Mouse (Mus musculus) MN1 (cell line): Measurements from ENCODE around the gene Lpcat3.
"Not testable (repeated sequence)": the region's sequence is repeated elsewhere in the genome, so short reads cannot be mapped to it uniquely, and the experiment has no call there.

Experiments used
- DNase-seq: peaks from one replicate; pipeline ENCODE4 v3.0.0-alpha.2; 2016; ENCODE audit warnings: low spot score

The Lpcat3 gene

DNA sequence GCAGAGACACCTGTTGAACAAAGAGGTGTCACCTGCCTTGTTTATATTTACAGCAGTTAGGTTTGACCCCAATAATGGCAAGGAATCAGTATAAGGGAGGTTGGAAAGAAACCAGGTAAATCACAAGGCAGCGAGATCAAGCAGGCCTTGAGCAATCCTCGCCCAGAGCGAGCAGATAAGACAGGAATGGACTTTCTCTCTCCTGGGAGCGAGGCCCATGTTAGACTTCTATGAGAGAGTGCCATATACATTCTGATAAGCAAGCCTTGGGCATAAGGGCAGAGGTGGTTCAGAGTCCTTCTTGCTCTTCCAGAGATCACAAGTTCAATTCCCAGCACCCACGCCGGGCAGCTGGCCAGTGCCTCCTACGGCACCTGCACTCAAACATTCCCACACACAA lies 15.9 kb downstream of the Lpcat3 start:
- DNase-seq = no peak

DNA sequence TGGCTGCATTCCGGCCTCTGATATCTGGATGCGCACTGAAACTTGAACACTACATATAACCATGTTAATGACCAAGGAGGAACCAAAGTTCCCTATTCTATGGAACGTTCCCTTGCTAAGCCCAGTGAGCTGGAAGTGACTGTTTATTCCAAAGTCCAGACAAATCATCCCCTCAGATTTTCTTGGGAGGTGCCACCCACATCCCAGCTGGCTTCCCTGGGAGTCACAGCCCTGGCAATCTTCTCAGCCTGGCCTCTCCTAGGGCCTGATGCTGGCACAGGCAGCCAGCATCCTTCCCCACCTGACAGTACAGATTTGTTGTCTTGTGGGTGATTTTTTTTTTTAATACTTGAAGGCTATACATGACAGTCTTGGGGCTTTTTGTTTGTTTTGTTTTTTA lies 16.7 kb downstream of the Lpcat3 start:
- no peak for DNase-seq

DNA sequence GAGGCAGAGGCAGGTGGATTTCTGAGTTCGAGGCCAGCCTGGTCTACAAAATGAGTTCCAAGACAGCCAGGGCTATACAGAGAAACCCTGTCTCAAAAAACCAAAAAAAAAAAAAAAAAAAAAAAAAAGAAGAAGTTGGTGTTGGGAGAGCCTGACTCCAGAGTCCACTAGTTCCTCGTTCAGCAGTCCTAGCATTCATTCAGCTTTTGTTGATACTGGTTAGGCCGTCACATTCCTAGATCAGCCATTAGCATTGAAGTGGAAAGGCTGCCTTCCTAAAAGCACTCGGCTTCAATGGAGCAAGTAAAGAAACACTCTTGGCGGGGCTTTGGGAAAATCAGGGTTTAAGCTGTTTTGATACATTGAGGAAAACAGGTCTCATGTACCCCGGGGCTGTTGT lies 19.5 kb downstream of the Lpcat3 start:
- not testable (repeated sequence) for DNase-seq

DNA sequence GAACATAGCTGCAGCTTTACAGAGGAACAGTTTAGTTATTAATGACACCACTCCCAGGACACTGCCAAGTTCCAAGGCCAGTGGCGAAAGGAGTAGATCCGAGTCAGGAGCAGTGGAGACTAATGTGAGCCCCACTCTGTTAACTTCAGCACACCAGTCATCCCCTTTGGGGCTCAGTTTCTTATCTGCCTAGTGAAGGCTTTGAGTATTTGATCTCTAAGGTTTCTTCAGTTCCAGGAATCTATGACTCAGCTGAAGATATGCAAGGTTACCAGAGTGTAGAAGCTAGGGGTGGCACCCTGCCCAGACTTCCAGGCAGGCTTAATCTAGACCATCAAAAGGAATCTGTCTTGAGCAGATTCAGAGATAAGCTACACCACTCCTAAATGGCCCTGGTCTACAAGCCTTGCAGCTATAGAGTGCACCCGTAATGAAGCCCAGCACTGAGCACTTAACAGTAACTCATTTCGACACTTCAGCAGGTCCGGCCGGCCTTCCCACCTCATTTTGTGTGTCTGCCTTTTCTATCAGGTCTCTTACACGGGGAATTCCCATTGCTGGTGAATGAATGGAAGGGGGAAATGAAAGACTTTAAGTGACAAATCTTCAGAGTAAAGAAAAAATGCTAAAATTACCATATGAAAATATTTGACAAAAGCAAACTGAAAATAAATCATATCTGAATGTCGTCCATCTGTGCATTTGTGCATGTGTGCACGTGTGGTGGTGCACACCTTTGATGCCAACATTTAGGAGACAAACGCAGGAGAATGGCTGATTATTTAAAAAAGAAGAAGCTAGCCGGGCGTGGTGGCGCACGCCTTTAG lies 21.0 kb downstream of the Lpcat3 start:
- DNase-seq = peak; percentile 71

DNA sequence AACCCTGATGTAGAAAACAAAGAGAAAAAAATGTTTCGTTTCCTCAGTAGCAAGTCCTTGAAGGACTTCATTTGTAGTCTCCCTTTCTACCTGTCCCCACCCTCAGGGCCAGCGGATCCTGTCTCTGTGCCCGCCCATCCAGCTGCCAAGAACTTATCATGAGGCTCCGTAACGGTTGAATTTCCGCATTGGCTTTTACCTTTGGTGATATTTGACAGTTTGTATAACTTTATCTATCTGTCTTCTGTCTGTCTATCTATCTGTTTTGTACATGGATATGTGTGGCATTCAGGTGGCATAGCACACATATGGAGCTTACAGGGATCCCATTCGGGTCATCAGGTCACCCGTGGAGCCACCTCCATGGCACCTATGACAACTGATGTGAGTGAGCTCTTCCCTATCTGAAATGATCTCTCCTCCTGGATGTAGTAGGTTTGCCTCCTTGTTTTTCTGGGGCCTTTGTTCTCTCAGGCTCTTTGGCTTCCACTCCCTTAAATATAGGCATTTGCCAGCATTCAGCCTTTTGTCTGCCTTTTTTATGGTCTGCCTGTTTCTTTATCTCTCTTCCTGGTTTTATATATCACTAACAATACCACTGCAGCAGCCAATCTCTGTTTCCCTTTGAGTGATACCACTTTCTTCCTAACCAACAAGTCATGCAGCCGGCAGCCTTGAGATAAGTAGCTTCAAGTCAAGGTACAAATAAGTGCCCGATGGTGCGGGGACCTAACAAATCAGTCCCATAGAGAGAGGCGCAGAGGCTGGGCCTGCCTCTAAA lies 23.0 kb downstream of the Lpcat3 start:
- DNase-seq = no peak

DNA sequence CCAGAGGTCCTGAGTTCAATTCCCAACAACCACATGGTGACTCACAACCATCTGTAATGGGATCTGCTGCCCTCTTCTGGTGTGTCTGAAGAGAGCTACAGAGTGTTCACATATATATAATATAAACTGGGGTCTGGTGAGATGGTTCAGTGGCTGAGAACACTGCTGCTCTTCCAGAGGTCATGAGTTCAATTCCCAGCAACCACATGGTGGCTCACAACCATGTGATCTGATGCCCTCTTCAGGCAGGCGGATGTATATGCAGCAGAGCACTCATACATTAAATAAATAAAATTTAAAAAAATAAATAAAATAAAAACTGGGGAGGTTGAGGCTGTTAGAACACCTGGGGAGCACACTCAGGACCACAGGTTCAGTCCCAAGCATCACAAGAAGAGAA lies 23.8 kb downstream of the Lpcat3 start:
- DNase-seq = not testable (repeated sequence)

DNA sequence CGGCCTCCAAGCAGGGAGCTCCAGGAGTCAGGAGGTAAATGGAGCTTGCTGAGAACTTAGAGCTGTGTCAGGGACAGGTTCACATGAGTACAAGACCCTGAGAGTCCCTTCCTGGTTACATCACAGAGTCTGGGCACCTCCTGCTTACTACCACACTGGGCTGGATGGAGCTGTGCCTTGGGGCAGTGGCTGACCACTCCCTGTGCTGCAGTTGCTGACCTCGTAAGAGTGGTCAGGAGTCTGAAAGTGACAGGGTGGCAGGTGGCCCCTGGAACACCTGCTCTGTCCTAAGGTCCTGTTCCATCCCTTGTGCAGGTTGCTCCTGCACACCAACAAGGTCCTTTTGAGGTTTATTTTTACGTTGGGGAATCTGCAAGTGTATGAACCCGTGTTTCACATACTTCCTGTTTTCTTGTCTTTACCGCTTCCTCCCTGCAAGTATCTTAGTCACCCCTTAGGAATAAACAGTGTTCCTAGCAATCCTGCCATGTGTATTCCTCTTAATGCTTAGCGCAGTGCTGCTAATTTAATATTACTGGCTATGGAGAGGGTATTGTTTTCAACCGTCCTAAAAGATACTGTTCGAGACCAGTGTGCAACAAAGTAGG lies 25.4 kb downstream of the Lpcat3 start:
- DNase-seq = no peak

DNA sequence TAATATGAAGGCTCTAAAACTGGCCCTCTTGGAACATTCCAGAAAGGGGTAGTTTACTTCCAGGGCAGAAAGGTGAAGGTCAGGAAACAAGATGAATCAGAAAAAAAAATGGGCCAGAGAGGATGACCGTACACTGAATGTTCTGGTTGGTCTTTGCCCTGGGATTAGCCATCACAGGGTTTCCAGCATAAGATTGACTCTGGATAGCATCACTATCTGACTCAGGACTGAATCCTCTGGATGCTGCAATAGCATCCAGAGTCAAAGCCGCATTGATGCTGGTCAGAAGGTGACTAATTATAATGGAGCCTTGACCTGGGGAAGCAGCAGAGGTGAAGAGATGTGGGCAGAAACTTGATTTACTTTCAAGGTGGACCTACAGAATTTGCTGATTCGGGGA lies 26.2 kb downstream of the Lpcat3 start:
- no peak for DNase-seq

DNA sequence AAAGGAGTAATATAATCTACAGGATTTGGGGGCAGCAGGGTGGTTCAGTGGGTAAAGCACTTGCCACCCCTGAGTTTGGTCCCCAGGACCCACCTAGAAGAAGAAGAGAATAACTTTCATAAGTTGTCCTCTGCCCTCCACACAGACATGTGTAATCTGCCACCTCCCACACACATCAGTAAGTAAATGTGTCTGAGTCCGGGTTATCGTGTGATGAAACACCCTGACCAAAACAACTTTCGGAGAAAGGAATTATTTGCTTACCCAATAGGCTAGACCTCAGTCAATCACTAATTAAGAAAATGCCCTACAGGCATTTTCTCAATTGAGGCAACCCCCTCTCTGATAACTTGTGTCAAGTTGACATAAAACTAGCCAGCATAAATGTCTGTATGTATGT lies 27.7 kb downstream of the Lpcat3 start:
- no peak for DNase-seq

DNA sequence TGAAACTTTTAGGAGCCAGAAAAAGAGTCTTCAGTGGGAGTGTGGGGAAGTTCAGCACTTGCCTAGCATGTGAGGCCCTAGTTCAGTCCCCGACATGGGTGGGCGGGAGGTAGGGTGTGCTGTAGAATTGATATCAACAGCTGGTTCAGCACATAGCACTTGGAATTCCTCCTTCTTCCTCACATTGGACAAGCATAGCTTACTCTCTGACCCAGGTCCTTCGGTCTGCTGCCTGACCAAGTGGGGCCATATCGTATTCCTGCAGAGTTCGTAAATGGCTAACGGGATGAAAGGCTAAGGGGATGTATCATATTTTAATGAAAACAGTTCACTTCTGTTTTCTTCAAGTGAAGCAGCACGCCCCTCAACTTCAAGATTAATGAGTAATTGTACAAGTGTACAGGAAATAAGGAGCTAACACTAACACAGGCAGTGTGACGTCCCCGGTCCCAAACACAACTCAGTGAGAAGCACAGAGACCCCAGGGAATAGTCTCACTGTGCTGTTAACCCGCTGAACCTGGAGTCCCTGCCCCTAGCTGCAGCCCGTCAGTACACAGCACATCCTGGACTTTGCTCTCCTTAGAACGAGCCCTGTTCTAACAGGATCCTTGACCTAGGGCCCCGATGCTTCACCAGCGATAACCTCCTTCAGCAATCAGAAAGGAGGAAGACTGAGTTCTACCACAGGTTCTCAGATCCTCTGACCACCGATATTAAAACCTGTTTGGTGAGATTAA lies 30.6 kb downstream of the Lpcat3 start:
- DNase-seq = no peak

DNA sequence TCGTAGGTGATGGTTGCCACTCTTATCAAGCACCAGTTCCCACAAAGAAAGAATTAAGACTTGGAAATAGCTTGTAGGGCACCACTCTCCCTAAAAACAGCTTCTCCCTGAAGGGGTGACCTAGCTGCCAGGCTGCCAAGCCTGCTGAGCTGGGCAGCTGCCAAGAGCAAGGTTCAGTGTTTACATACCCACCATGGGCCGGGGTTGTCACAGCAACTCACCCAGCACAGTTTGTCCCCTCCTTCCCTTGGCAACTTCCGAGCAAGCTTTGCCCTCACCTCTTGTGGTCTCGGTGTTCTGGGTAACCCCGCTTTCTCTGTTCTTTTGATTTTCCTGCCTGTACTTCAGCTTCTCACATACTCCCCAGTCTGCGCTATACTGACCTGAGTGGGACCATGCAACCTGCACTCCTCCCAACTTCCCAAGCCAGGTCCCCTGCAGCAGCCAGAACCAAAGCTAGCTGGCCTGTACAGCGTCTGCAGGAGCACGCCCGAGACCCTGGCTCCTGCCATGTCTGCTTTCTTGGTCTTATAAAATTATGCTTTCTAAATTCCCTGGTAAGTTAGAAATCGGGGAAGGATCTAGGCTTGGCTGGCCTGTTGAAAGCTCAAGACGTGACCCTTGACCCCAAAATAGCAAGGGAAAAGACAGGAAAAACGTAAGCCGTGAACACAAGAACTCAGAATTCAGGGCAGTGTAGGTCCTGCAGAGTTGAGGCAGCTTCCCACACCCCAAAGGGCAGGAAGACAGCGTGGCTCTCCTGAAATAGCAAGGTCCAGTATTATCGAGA lies 31.5 kb downstream of the Lpcat3 start:
- DNase-seq = peak; percentile 76

DNA sequence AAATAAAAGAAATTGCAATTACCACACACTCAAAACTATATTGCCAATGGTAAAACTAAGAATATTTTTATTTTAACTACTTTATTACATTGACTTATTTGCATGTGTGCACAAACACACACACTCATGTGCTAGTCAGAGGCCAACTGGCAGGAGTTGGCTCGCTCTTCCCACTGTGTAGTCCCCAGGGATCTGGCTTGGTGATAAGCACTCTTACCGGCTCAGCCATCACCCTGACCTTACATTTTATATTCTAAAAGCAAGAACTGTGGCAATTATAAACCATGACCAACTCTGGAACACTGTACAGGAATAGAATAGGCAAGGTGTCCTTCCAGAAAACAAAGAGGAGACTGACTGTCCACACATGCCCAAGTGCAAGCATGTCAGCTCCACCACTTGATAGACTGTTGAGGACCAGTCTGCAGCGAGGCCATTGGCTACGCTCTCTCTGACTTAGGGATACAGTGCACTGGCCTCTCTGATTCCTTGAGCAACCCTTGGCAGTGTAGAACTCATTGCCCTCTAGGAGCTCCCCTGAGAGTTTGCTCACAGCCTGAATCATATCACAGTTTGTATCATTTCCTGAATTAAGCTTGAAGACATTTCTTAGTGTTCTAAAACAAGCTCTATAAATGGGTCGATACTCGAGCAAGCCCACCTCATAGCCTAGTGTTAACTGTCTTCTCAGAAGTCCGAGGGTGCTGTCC lies 33.8 kb downstream of the Lpcat3 start:
- peak; percentile 34 for DNase-seq

DNA sequence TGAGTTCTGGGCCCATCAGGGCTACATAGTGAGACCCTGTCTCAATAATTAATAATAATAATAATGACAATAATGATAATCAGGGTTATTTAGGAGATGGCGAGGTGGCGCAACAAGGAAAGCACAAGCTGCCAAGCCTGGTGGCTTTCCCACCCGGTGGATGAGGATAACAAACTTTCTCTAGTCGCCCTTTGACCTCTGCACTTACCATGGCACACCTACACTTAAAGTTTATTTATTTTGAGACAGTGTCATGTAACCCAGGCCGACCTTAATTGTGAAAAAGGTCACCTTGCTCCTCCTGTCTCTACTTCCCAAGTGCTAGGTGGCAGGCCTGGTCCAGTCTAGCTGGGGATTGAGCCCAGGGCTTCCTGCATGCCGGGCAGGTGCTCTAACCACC lies 35.9 kb downstream of the Lpcat3 start:
- DNase-seq = no peak

DNA sequence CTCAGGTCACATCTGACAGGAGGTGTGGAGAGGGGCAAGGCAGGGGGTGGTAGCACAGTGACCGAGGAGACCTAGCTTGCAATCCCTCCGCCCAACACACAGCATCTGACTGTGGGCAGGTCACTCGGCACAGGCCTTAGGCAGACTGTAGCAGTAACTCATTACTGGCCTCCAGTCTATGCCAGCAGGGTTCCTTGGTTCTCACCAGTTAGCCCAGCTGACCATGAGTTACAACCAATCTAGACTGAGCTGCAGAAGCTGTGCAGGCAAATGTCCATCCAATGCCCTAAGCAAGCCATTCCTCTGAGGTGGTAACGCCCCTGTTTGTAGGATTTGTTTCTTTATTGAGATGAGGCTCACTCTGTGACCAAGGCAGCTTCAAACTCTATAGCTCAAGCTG lies 36.5 kb downstream of the Lpcat3 start:
- DNase-seq = no peak

DNA sequence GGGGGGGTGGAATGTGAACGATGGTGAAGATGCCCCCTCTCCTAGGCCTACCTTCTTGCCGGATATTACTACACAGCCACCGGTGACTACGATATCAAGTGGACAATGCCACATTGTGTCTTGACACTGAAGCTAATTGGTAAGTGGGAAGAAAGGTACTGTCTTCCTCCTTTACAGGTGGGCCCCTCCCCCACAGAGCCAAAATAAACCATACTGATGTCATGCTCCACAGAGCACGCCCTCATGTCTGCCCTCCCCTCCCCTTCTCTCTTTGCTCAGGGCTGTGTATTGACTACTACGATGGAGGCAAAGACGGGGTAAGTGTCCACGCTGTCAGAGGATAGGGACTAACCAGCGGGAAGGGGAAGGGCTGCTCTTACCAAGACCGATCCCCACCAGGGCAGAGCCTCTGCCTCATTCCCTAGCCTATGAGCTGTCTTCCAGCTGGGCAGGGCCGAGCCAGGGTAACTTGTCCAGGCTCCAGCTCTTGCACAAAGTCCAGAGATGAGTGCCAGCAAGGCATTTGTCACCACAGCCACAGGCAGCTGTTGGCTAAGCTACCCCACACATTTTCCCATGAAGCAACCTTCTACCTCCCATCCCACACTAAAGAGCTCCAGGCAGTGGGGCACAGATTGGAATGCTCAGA lies 37.3 kb downstream of the Lpcat3 start:
- no peak for DNase-seq

DNA sequence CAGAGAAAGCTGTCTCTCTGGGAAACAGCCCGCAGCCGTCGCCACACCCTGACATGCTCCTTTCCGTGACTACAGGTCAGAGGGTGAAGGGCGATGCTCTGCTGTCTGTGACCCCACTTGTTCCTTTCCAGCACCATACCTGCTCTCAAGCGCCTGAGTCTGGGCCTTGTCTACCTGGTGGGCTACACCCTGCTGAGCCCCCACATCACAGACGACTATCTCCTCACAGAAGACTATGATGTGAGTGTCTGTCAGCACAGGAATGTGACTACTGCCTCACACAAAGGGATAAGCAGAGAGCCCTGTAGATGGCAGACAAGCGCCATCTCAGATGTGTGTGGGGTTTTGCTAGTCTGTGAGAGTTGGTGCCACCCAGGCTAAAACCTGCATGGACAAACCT lies 38.5 kb downstream of the Lpcat3 start:
- no peak for DNase-seq

DNA sequence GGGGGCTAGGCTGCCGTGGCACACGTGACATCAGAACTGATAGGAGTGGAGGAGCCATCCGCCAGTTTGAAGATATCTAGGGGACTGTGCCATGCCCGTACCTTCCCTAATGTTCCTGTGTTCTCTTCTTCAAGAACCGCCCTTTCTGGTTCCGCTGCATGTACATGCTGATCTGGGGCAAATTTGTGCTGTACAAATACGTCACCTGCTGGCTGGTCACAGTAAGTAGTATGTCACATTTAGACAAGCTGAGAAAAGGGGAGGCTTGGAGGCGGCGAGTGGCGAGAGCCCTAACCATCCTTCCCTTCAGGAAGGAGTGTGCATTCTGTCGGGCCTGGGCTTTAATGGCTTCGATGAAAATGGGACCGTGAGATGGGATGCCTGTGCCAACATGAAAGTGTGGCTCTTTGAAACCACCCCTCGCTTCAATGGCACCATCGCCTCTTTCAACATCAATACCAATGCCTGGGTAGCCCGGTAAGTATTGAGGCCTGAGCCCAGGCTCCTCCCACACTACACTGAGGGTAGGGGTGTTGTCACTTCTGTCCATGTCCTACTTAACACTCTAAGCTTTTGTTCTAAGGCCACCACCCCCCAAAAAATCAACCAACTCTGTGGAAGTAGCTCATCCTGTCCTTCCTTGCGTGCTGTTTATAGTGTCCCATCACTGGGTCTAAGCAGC lies 39.4 kb downstream of the Lpcat3 start:
- no peak for DNase-seq

DNA sequence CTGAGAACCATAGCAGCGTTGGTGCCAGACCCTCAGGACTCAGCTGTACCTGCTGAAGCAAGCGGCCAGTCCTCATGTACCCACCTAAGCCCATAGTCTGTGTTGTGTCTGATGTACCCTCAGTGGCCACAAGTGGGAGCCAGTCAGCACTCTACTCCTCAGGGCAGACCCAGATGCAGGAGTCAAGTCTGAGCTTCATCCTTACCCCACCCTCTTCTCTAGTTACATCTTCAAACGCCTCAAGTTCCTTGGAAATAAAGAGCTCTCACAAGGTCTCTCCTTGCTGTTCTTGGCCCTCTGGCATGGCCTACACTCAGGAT lies 39.9 kb downstream of the Lpcat3 start:
- peak; percentile 77 for DNase-seq

DNA sequence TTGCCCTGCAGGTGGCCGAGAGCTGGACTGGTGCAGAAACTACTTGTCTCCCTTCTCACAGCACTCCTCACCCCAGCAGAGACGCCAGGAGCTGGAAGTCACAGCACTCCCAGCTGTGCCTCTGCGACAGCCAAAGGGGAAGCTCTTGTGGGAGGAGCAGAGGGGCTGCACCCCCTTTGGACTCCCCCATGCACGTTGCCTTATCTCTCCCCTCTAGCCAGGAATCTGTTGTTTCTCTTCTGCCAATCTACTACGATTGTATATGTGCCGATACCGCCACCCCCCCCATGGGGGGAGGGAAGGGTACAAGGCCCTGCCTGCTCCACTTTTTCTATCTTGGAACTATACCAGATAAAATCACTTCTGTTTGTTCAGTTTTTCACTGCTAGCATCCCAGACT lies 41.0 kb downstream of the Lpcat3 start:
- DNase-seq = no peak

DNA sequence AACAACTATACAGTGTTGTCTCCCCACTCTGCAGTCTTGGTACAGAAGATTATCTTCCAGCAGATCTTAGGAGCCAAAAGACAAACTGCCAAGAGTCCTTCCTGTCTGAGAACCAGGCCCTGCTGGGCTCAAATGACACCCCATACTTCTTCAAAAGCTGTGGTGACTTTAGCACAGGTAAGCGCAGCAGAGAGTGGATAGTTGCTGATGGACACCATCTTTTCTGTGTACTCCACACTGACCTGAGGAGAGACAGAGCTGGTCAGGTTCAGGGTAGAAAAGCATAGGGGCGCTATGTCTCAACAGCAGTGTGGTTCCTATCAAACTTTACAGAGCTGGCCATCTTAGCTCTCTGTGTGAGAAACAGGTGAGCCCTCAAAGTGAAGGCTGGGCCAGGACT lies 41.6 kb downstream of the Lpcat3 start:
- no peak for DNase-seq
